Mouse (Mus musculus): ENCODE measurements around the gene Ift81.

DNA sequence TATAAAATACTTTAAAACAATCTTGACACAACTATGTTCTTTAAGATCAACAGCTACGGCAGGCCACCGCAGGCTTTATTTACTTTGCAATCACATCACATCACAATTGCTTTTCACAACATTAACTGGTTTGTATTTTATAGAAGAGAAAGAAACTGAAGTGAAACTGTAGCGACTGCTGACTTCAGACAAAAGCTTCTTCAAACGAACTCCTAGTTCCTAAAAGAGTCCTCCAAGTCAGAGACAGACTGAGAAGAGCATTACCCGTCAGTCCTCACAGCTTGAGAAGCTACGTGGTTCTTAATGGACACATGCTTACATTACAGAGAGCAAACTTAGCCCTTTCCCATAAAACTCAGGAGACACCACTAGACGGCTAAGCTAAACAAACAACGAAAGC is 63.9 kb downstream of the Ift81 start:
- TF ChIP-seq CTCF (IDR thresholded peaks at IDR 0.05; ENCODE audit: low read depth) (no peak), EP300 (IDR thresholded peaks at IDR 0.05; ENCODE audit: low read depth) (no peak)

Measured in heart, postnatal 0 days (tissue).